Mouse (Mus musculus) liver, embryonic 11.5 days (tissue): Measurements from ENCODE around the gene Pde4b. TPM values are rescaled to one million over a fixed set of nuclear protein-coding genes. Genes with fewer than 3 reads are reported as not detected.

Source experiments
- ATAC-seq: fragments of 200-750 bp; cut with Nextera tagmentation; replicated peaks from 2 replicates; pipeline ENCODE4 v1.8.0; 2017; ENCODE audit warnings: moderate number of reproducible peaks, mild to moderate bottlenecking, moderate TSS enrichment, moderate library complexity; ENCODE audit not compliant: low FRiP score
- DNase-seq: peaks from one replicate; pipeline ENCODE4 v3.0.0-alpha.2; 2017; ENCODE audit warnings: low spot score
- H3K27ac ChIP-seq: fragments of 300-500 bp; sonication (generic); 2 replicates; pipeline ENCODE4 v1.5.1; 2014; ENCODE audit warnings: mild to moderate bottlenecking, low read depth, low read length, control low read depth
- H3K27me3 ChIP-seq: fragments of 300-500 bp; sonication (generic); replicated peaks from 2 replicates; pipeline ENCODE4 v1.6.1; 2014; ENCODE audit warnings: low read length, mixed read lengths; ENCODE audit not compliant: control insufficient read depth, insufficient read depth
- H3K36me3 ChIP-seq: fragments of 300-500 bp; sonication (generic); 2 replicates; pipeline ENCODE4 v1.6.1; 2014; ENCODE audit warnings: mild to moderate bottlenecking, low read length, moderate library complexity, mixed read lengths; ENCODE audit not compliant: control insufficient read depth, insufficient read depth
- H3K4me1 ChIP-seq: fragments of 300-500 bp; sonication (generic); replicated peaks from 2 replicates; pipeline ENCODE4 v1.6.1; 2014; ENCODE audit warnings: low read length, mixed read lengths; ENCODE audit not compliant: control insufficient read depth, insufficient read depth
- H3K4me2 ChIP-seq: fragments of 300-500 bp; sonication (generic); 2 replicates; pipeline ENCODE4 v1.6.1; 2014; ENCODE audit warnings: mild to moderate bottlenecking, control low read depth, moderate library complexity
- H3K4me3 ChIP-seq: fragments of 300-500 bp; sonication (generic); 2 replicates; pipeline ENCODE4 v1.5.1; 2014; ENCODE audit warnings: low read depth, low read length, control low read depth
- H3K9ac ChIP-seq: fragments of 300-500 bp; sonication (generic); 2 replicates; pipeline ENCODE4 v1.6.1; 2014; ENCODE audit warnings: low read depth, low read length, control low read depth
- H3K9me3 ChIP-seq: fragments of 300-500 bp; sonication (generic); 2 replicates; pipeline ENCODE4 v1.6.1; 2016; ENCODE audit warnings: low read length, inconsistent platforms, mixed read lengths; ENCODE audit not compliant: control insufficient read depth
- WGBS: fragments of 180-500 bp; shearing (Covaris S2); extraction: QIAGEN DNeasy Blood & Tissue Kit; methylation state at CpG from one replicate; pipeline ENCODE4 v1.1.7; 2014; 5-methylcytosine and 5-hydroxymethylcytosine counted together
- polyA plus RNA-seq: library from polyadenylated mRNA; unstranded; fragments of >200 nt; fragmentation: Nextera tagmentation; extraction: Ambion mirVana; gene quantifications from 2 replicates; pipeline ENCODE4 v1.2.1, GENCODE M21; 2014

Pde4b gene
- polyA plus RNA-seq, 1 experiment from 2014 or later: 9.2 TPM

DNA sequence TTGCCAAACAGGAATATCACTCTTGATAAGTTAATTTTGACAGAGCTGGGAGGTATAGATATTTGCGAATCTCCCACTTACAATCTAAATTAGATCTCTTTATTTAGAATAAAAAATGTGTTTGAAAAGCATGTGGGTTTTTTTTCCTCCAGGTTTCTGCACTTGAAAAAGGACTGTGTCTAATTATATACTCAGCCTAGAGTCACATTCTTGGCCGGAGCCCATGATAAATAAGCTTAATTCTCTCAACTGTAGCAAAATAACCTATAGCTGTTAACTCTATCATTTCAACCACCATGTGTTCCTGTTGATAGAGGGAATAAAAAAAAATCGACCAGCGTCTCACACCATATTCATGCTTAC is 352.8 kb downstream of the Pde4b start:
- DNase-seq (no peak), ATAC-seq (no peak)
- H3K27ac ChIP-seq: no peak overlapping the region
- no peaks in the 10 kb centered on the region for H3K9me3 ChIP-seq
- no peak overlapping the region for H3K9ac ChIP-seq
- WGBS: 70% methylated on average over 4 of the region's 4 CpGs
- no peak overlapping the region for H3K4me2 ChIP-seq
- H3K27me3 ChIP-seq: no peaks in the 10 kb centered on the region
- no peaks in the 10 kb centered on the region for H3K36me3 ChIP-seq
- H3K4me1 ChIP-seq: no peaks in the 10 kb centered on the region
- no peak overlapping the region for H3K4me3 ChIP-seq

DNA sequence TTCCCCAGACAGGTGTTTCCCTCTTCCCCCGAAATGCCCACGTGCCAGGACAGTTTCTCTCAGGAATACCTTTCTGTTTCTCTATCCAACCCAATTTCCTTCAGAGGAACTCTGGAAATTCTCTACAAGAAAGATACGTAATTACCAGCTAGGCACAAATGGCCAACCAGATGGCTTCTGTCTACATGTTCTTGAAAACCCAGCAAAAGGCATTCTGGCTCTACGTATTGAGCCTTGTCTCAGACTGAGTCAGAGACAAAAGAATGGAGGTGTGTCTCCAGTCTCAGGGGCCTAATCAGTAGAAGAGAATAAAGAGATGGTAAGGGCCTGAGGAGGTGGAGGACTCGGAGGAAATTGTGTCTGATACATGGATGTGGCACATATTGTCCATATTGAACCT is 356.2 kb downstream of the Pde4b start:
- Histone ChIP-seq H3K9me3 (no peaks in the 10 kb centered on the region), H3K4me1 (no peaks in the 10 kb centered on the region), H3K27ac (no peak overlapping the region), H3K4me2 (no peak overlapping the region), H3K9ac (no peak overlapping the region), H3K36me3 (no peaks in the 10 kb centered on the region), H3K4me3 (no peak overlapping the region), H3K27me3 (no peaks in the 10 kb centered on the region)
- 63% methylated on average over 5 of the region's 5 CpGs for WGBS
- DNase-seq (no peak), ATAC-seq (no peak)

DNA sequence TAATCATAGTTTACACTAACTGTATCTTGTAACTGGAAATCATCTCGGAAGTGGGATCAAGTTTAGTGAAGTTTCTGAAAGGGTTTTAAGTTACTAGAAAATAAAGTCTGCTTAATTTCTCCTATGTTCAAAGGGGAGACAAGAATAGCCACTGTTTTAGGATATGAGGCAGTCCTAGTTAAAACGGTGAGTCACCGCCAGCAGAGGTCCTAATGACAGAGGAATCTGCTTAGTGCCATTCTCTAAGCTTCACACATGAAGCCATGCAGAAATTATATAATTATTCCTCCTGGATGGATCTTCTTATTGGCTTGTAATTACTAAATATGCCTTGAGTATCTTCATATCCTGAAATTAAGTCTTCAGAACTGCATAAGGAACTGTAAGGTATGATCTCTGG is 357.2 kb downstream of the Pde4b start:
- WGBS: 74% methylated on average over 3 of the region's 3 CpGs
- DNase-seq: no peak
- no peak overlapping the region for H3K27ac ChIP-seq

GRCm38 (mm10) chr4:102446160-102446945 is 359.0 kb downstream of the Pde4b start:
- Histone ChIP-seq H3K9ac (no peak overlapping the region), H3K27ac (no peak overlapping the region), H3K4me2 (no peak overlapping the region), H3K4me1 (no peaks in the 10 kb centered on the region), H3K9me3 (no peaks in the 10 kb centered on the region), H3K4me3 (no peak overlapping the region), H3K36me3 (no peaks in the 10 kb centered on the region), H3K27me3 (no peaks in the 10 kb centered on the region)
- ATAC-seq: no peak; the same call in 1 of the 2 replicates
- DNase-seq: no peak
- WGBS: 68% methylated on average over 8 of the region's 8 CpGs

More for the DNA sequence above, 357.2 kb downstream of the Pde4b start:
- H3K36me3 ChIP-seq: no peaks in the 10 kb centered on the region
- H3K9ac ChIP-seq: no peak overlapping the region
- ATAC-seq: no peak
- H3K27me3 ChIP-seq: no peaks in the 10 kb centered on the region
- no peaks in the 10 kb centered on the region for H3K9me3 ChIP-seq
- H3K4me3 ChIP-seq: no peak overlapping the region
- no peak overlapping the region for H3K4me2 ChIP-seq
- no peaks in the 10 kb centered on the region for H3K4me1 ChIP-seq

DNA sequence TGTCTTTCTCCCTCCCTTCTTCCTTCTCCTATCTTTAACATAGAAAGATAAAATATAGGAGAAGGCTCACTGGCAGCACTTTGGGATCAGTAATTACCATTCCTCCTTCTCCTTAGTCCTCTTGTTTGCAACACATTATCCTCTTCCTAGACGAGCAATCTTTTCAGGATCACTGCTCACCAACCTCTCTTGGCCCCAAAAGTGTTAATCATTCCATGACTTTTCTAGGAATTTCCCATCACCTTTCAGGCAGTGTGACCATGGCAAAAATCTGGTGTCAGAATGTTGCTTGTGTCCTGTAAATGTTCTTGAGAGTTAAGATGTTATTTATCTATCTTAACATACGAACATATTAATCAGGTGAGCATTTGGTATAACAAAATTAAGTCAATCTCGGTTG is 369.1 kb downstream of the Pde4b start:
- no peak overlapping the region for H3K4me2 ChIP-seq
- no peaks in the 10 kb centered on the region for H3K4me1 ChIP-seq
- H3K27me3 ChIP-seq: no peaks in the 10 kb centered on the region
- no peak overlapping the region for H3K4me3 ChIP-seq
- no peak overlapping the region for H3K27ac ChIP-seq
- no peaks in the 10 kb centered on the region for H3K9me3 ChIP-seq
- no peak overlapping the region for H3K9ac ChIP-seq
- no peaks in the 10 kb centered on the region for H3K36me3 ChIP-seq
- ATAC-seq (no peak), DNase-seq (no peak)
- WGBS: 67% methylated on average over 3 of the region's 3 CpGs

DNA sequence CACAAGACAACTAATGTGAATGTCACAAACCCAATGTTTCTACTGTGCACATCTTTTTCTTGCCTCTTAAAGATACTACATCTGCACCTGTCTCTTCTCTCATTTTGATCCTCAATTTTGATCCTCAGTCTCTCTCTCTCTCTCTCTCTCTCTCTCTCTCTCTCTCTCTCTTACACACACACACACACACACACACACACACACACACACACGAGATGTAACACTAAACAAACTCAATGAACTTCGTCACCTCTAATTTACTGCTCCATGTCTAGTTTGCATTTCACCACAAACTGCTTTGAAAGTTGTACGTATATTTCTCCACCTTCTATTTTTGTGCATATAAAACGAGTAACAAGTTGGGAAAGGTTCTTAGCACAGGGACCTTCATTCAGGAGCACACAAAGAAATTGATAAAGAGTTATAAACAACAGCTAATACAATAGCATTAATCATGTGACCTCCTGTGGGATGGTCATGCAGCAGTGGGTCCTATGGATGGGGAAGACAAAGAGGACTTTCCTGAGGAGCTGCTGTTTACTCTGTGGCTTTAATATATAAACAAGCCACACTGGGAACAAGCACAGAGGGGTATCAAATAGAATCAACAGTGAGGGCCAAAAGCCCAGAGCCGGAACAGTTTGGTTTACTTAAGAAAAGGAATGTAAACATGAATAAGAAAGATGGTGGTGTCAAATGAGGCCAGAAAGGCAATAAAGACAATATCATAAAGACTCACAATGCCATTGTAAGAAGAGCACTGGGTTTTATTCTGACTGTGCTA is 372.1 kb downstream of the Pde4b start:
- DNase-seq: no peak

DNA sequence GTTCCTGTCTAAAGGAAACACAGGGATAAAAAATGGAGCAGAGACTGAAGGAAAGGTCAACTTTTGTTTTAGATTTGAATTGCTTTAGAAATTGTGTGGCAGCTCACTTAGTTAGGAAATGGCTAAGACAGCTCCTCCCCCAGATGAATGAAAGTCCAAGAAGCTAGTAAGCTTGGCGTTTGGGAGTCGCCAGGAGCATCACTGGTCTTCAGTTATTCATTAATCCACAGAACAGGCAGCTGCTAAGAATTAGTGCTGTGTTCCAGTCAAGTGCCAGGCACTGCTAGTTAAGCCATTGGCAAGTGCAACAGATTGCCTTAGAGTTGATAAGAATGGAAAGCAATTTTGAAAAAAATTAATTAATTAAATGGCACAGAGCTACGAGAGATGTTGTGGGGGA is 390.8 kb downstream of the Pde4b start:
- no peak overlapping the region for H3K9ac ChIP-seq
- no peak for DNase-seq
- H3K9me3 ChIP-seq: no peaks in the 10 kb centered on the region
- ATAC-seq: no peak
- no peak overlapping the region for H3K4me2 ChIP-seq
- no peak overlapping the region for H3K27ac ChIP-seq
- no peak overlapping the region for H3K4me3 ChIP-seq
- no peaks in the 10 kb centered on the region for H3K36me3 ChIP-seq
- no peaks in the 10 kb centered on the region for H3K4me1 ChIP-seq
- WGBS: 53% methylated on average over 3 of the region's 3 CpGs
- no peaks in the 10 kb centered on the region for H3K27me3 ChIP-seq

More for the DNA sequence above, 372.1 kb downstream of the Pde4b start:
- no peaks in the 10 kb centered on the region for H3K36me3 ChIP-seq
- H3K4me2 ChIP-seq: no peak overlapping the region
- 57% methylated on average over 5 of the region's 5 CpGs for WGBS
- H3K9me3 ChIP-seq: no peaks in the 10 kb centered on the region
- ATAC-seq: no peak
- H3K4me3 ChIP-seq: no peak overlapping the region
- H3K27ac ChIP-seq: no peak overlapping the region
- no peak overlapping the region for H3K9ac ChIP-seq
- no peaks in the 10 kb centered on the region for H3K4me1 ChIP-seq
- H3K27me3 ChIP-seq: no peaks in the 10 kb centered on the region

- H3K4me2 ChIP-seq: no peak overlapping the region
- DNase-seq: no peak
- no peak overlapping the region for H3K9ac ChIP-seq
- H3K4me3 ChIP-seq: no peak overlapping the region
- H3K9me3 ChIP-seq: no peaks in the 10 kb centered on the region
- ATAC-seq: no peak
- H3K27me3 ChIP-seq: no peaks in the 10 kb centered on the region
- 80% methylated on average over 7 of the region's 7 CpGs for WGBS
- no peaks in the 10 kb centered on the region for H3K4me1 ChIP-seq
- no peak overlapping the region for H3K27ac ChIP-seq
- no peaks in the 10 kb centered on the region for H3K36me3 ChIP-seq
These were observed 391.5 kb downstream of the Pde4b start for GRCm38 (mm10) chr4:102478860-102479259.
